14 mouse cellular contexts compared by ENCODE assay signal in the genomic region with DNA sequence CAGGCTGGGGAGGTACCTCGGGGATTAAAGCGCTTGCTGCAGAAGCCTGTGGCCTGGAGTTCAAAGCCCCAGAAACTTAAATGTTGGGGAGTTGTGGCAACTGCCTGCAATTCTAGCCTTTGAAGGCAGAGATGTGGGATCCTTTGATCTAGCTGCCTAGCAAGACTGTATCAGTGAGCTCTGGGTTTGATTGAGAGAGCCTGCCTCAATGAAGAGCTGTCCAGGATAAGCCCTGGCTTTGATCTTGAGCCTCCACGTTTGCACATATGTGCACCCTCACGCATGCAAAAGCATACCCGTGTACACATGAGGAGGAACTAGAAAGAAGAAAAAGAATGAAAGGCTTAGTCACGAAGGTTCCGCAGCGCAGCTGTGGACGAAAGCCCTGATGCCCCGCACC. TPM values are rescaled to one million over a fixed set of nuclear protein-coding genes. Genes with fewer than 3 reads are reported as not detected.
DNase-seq lines count a peak whose midpoint lies in the region; ATAC-seq and TF ChIP-seq lines count a peak whose summit lies in the region.
"Had no signal": no experiment of that assay in that cellular context is flagged by ENCODE, and none has a peak within 500 bp of the region (broad histone marks: within the 10 kb centered on the region; RNA-seq: fewer than 3 reads in every experiment).

No protein-coding gene starts in this region.

- H3K27ac ChIP-seq in testis, adult 2 months (ENCODE audit: control insufficient read depth, insufficient read depth, low read depth, low read length), result no peak overlapping the region
- H3K27ac ChIP-seq in midbrain, embryonic 14.5 days (replicated peaks; ENCODE audit: low read depth, low read length), result peak overlapping the region; percentile 49; the same call in 1 of the 2 replicates
- H3K27ac ChIP-seq: embryonic facial prominence, embryonic 15.5 days; hindbrain, embryonic 15.5 days; liver, embryonic 13.5 days; macrophage; neural tube, embryonic 15.5 days had no signal

- H3K36me3 ChIP-seq in testis, adult 2 months (ENCODE audit: control insufficient read depth, insufficient read depth, low read length), result no peaks in the 10 kb centered on the region
- H3K36me3 ChIP-seq in midbrain, embryonic 14.5 days (ENCODE audit: control insufficient read depth, insufficient read depth, low read length), result no peaks in the 10 kb centered on the region
- H3K36me3 ChIP-seq: embryonic facial prominence, embryonic 15.5 days; hindbrain, embryonic 15.5 days; liver, embryonic 13.5 days; neural tube, embryonic 15.5 days had no signal

- TF ChIP-seq POLR2A in testis, adult 2 months (IDR thresholded peaks at IDR 0.05; ENCODE audit: control insufficient read depth, low read depth, low read length), result no peak

- H3K4me1 ChIP-seq in testis, adult 2 months (ENCODE audit: control insufficient read depth, insufficient read depth, low read length), result peaks cover 2% of the 10 kb centered on the region
- H3K4me1 ChIP-seq in midbrain, embryonic 14.5 days (ENCODE audit: control insufficient read depth, insufficient read depth, low read length), result no peaks in the 10 kb centered on the region
- H3K4me1 ChIP-seq: embryonic facial prominence, embryonic 15.5 days had no signal

- intact Hi-C loops in left cerebral cortex, postnatal 25 days (cut with DNase I), result no loop called here

- H3K4me2 ChIP-seq in midbrain, embryonic 14.5 days (ENCODE audit: low read length), result no peak overlapping the region; the same call in 1 of the 2 replicates
- H3K4me2 ChIP-seq: embryonic facial prominence, embryonic 15.5 days; hindbrain, embryonic 15.5 days; liver, embryonic 13.5 days; neural tube, embryonic 15.5 days had no signal

- no peaks in the 10 kb centered on the region for H3K27me3 ChIP-seq in testis, adult 2 months (ENCODE audit: control insufficient read depth, insufficient read depth, low read length)
- no peaks in the 10 kb centered on the region for H3K27me3 ChIP-seq in midbrain, embryonic 14.5 days (ENCODE audit: control insufficient read depth, insufficient read depth, low read length)
- H3K27me3 ChIP-seq: embryonic facial prominence, embryonic 15.5 days; hindbrain, embryonic 15.5 days; neural tube, embryonic 15.5 days had no signal

- ATAC-seq in midbrain, embryonic 14.5 days (ENCODE audit: low FRiP score, low TSS enrichment), result no peak; the same call in 1 of the 2 replicates

- no peaks in the 10 kb centered on the region for H3K9me3 ChIP-seq in midbrain, embryonic 14.5 days (ENCODE audit: control insufficient read depth, low read length)
- H3K9me3 ChIP-seq: embryonic facial prominence, embryonic 15.5 days; hindbrain, embryonic 15.5 days; liver, embryonic 13.5 days; neural tube, embryonic 15.5 days had no signal

- no peak overlapping the region for H3K9ac ChIP-seq in midbrain, embryonic 14.5 days (replicated peaks; ENCODE audit: low read length)
- H3K9ac ChIP-seq: embryonic facial prominence, embryonic 15.5 days; hindbrain, embryonic 15.5 days; liver, embryonic 13.5 days; neural tube, embryonic 15.5 days had no signal

- peak overlapping the region; percentile 69 for H3K4me3 ChIP-seq in testis, adult 2 months (ENCODE audit: control insufficient read depth, low read depth, low read length)
- H3K4me3 ChIP-seq in midbrain, embryonic 14.5 days (replicated peaks; ENCODE audit: low read depth, low read length), result no peak overlapping the region
- H3K4me3 ChIP-seq: embryonic facial prominence, embryonic 15.5 days; hindbrain, embryonic 15.5 days; liver, embryonic 13.5 days; neural tube, embryonic 15.5 days had no signal

- TF ChIP-seq CTCF in testis, adult 2 months (IDR thresholded peaks at IDR 0.05; ENCODE audit: control insufficient read depth, insufficient read depth, insufficient replicate concordance, low read depth, low read length), result no peak

- no peak for DNase-seq in testis, postnatal 10 days (ENCODE audit: low spot score)
- peak; percentile 55 for DNase-seq in embryo, embryonic 10.5 days (ENCODE audit: low spot score)
- DNase-seq in midbrain, embryonic 14.5 days, result peak; percentile 78
- no peak for DNase-seq in frontal cortex, postnatal 14 days (ENCODE audit: low spot score in 2 of 2)
- no peak for DNase-seq in left cerebral cortex, postnatal 25 days (ENCODE audit: low spot score in 2 of 2)
- no peak for DNase-seq in natural killer cell, adult 2 months (ENCODE audit: low spot score in 2 of 2)
- DNase-seq: cerebellum, adult 8-10 months; kidney, postnatal 14 days; liver, embryonic 13.5 days had no signal

- WGBS in midbrain, embryonic 14.5 days, result 55% methylated on average over 10 of the region's 10 CpGs

RNA-seq across cellular contexts. Expression of a gene that starts 31.5 kb away (rescaled TPM):
- polyA plus RNA-seq in testis, adult 2 months (2012; rRNA removed), result 109 and 126 TPM in 2 replicates
- polyA plus RNA-seq in midbrain, embryonic 14.5 days (2014; fragmentation: Nextera tagmentation; extraction: Ambion mirVana), result 6,974 and 7,359 TPM in 2 replicates
- total RNA-seq in left cerebral cortex, postnatal 25 days (2021), result 1,000 to 10,000 TPM in 1 of 2 experiments, 100 to 1,000 TPM in 1; 940 to 1,084 TPM

RNA-seq across cellular contexts. Expression of a gene that starts 40.5 kb away (rescaled TPM):
- 36.0 and 37.2 TPM in 2 replicates for polyA plus RNA-seq in testis, adult 2 months (2012; rRNA removed)
- 5.0 and 6.9 TPM in 2 replicates for polyA plus RNA-seq in midbrain, embryonic 14.5 days (2014; fragmentation: Nextera tagmentation; extraction: Ambion mirVana)
- total RNA-seq in left cerebral cortex, postnatal 25 days (2021), result 1 to 10 TPM; 5.3 to 9.1 TPM

RNA-seq across cellular contexts. Expression of a gene that starts 53.0 kb away (rescaled TPM):
- polyA plus RNA-seq in testis, adult 2 months (2012; rRNA removed), result 0.25 and 0.26 TPM in 2 replicates
- 0.28 and 0.53 TPM in 2 replicates for polyA plus RNA-seq in midbrain, embryonic 14.5 days (2014; fragmentation: Nextera tagmentation; extraction: Ambion mirVana)
- 10 to 100 TPM; 49.2 to 52.5 TPM for total RNA-seq in left cerebral cortex, postnatal 25 days (2021)

RNA-seq across cellular contexts. Expression of a gene that starts 59.8 kb away (rescaled TPM):
- 65.0 and 67.1 TPM in 2 replicates for polyA plus RNA-seq in testis, adult 2 months (2012; rRNA removed)
- 6.6 and 14.3 TPM in 2 replicates for polyA plus RNA-seq in midbrain, embryonic 14.5 days (2014; fragmentation: Nextera tagmentation; extraction: Ambion mirVana)
- total RNA-seq in left cerebral cortex, postnatal 25 days (2021), result 10 to 100 TPM; 61.2 to 63.3 TPM

Comparison
In these comparisons a context has a peak if more than half of its experiments do, and no peak if none do; other contexts are left out.
1. DNase-seq: peak in embryo, embryonic 10.5 days (single experiment) and midbrain, embryonic 14.5 days (single experiment); none in testis, postnatal 10 days (single experiment), frontal cortex, postnatal 14 days (0 of 2), left cerebral cortex, postnatal 25 days (0 of 2) and natural killer cell, adult 2 months (0 of 2).
2. RNA of a gene that starts 31.5 kb away (polyA plus RNA-seq): 6,974 to 7,359 TPM in midbrain, embryonic 14.5 days; 109 to 126 TPM in testis, adult 2 months; every median in the first group is over 10 times any median in the second.